Mouse (Mus musculus) heart, postnatal 0 days (tissue): ENCODE results near the gene Ifnlr1.
"Not testable (repeated sequence)": the region's sequence is repeated elsewhere in the genome, so short reads cannot be mapped to it uniquely, and the experiment has no call there.

Experiments
- CTCF ChIP-seq: IDR thresholded peaks from 2 replicates; pipeline ENCODE4 v1.5.1; 2016; ENCODE audit warnings: antibody characterized with exemption, control low read depth, low read depth
- EP300 ChIP-seq: IDR thresholded peaks from 2 replicates; pipeline ENCODE4 v1.6.1; 2016; ENCODE audit warnings: antibody characterized with exemption, low read depth

DNA sequence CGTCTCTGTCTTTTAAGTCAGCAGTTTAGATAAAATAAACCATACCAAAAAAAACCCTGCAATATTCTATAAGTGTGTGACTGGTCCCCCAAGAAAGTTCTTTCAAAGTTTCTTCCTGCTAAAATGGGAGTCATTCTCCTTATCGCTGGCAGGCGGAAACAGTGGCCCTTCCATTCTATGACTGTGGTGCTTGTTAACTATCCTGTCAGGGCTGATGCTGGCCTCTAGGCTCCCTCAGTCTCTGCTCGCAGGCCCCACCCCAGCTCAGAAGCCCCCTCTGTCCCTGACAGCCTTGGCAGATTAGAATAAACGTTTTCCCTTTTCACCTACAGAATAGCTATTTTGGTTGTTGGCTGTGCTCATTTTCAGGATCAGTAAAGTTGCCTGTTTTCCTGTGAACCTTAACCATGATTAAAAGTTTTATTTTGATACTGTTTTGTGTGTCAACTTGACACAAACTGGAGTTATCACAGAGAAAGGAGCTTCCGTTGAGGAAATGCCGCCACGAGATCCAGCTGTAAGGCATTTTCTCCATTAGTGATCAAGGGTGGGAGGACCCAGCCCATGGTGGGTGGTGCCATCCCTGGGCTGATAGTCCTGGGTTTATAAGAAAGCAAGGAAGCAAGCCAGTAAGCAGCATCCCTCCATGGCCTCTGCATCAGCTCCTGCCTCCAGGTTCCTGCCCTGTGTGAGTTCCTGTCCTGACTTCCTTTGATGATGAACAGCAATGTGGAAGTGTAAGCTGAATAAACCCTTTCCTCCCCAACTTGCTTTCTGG lies 44.6 kb upstream of the Ifnlr1 start:
- not testable (repeated sequence) for TF ChIP-seq EP300, CTCF
